In genomic region chr16:94572422-94572821, GRCm38 (mm10) we compare ENCODE assay signal across 9 mouse cellular contexts. TPM values are rescaled to one million over a fixed set of nuclear protein-coding genes. Genes with fewer than 3 reads are reported as not detected.
A peak's percentile ranks its signal among the peaks of the same experiment; 100 is the strongest.
DNase-seq lines count a peak whose midpoint lies in the region; ATAC-seq and TF ChIP-seq lines count a peak whose summit lies in the region.
"Had no signal": no experiment of that assay in that cellular context is flagged by ENCODE, and none has a peak within 500 bp of the region (broad histone marks: within the 10 kb centered on the region; RNA-seq: fewer than 3 reads in every experiment).

No protein-coding gene starts in this region.

- no peak for DNase-seq in liver, embryonic 11.5 days (ENCODE audit: low spot score)
- no peak for DNase-seq in liver
- DNase-seq in layer of hippocampus, adult 11-12 months (ENCODE audit: low spot score) = no peak
- DNase-seq in cerebellum, adult 9-11 months = no peak
- no peak for DNase-seq in layer of hippocampus, adult 18-20 months (ENCODE audit: low spot score in 2 of 2)

- H3K27me3 ChIP-seq in liver, embryonic 11.5 days (replicated peaks; ENCODE audit: control insufficient read depth, insufficient read depth, low read length) = no peaks in the 10 kb centered on the region
- H3K27me3 ChIP-seq in intestine, postnatal 0 days (replicated peaks; ENCODE audit: control insufficient read depth, insufficient read depth, low read length) = no peaks in the 10 kb centered on the region
- no peaks in the 10 kb centered on the region for H3K27me3 ChIP-seq in neural tube, embryonic 13.5 days

- TF ChIP-seq CTCF in embryonic fibroblast, embryonic 13.5 days (IDR thresholded peaks at IDR 0.05; ENCODE audit: borderline replicate concordance, insufficient read depth, low read length) = no peak
- no peak for TF ChIP-seq CTCF in intestine, postnatal 0 days (IDR thresholded peaks at IDR 0.05; ENCODE audit: low read depth)

- 46% methylated on average over 2 of the region's 2 CpGs for WGBS in liver, embryonic 11.5 days
- 17% methylated on average over 2 of the region's 2 CpGs for WGBS in intestine, postnatal 0 days
- 49% methylated on average over 2 of the region's 2 CpGs for WGBS in neural tube, embryonic 13.5 days

- peaks cover 39% of the 10 kb centered on the region for H3K4me1 ChIP-seq in liver, embryonic 11.5 days (replicated peaks; ENCODE audit: control insufficient read depth, insufficient read depth, low read length)
- peaks cover 19% of the 10 kb centered on the region for H3K4me1 ChIP-seq in embryonic fibroblast, embryonic 13.5 days (ENCODE audit: control insufficient read depth, insufficient read depth, low read length)
- H3K4me1 ChIP-seq in intestine, postnatal 0 days (replicated peaks; ENCODE audit: control insufficient read depth, insufficient read depth, low read length) = peaks cover 16% of the 10 kb centered on the region; the same call in 1 of the 2 replicates
- peaks cover 65% of the 10 kb centered on the region for H3K4me1 ChIP-seq in neural tube, embryonic 13.5 days (replicated peaks)

- H3K4me3 ChIP-seq in liver, embryonic 11.5 days (ENCODE audit: low read depth, low read length) = peak overlapping the region; percentile 13; the same call in 1 of the 2 replicates
- H3K4me3 ChIP-seq in embryonic fibroblast, embryonic 13.5 days (ENCODE audit: insufficient read depth, low read length) = 0 out of 2 replicates have a peak overlapping the region, but pooled peaks have one; percentile 35
- 0 out of 2 replicates have a peak overlapping the region, but pooled peaks have one; percentile 4 for H3K4me3 ChIP-seq in intestine, postnatal 0 days (ENCODE audit: low read depth, low read length)
- peak overlapping the region; percentile 20 for H3K4me3 ChIP-seq in neural tube, embryonic 13.5 days

- H3K4me2 ChIP-seq in liver, embryonic 11.5 days = peak overlapping the region; percentile 45
- H3K4me2 ChIP-seq in intestine, postnatal 0 days (replicated peaks; ENCODE audit: low read depth) = peak overlapping the region; percentile 74
- H3K4me2 ChIP-seq in neural tube, embryonic 13.5 days = peak overlapping the region; percentile 43

- no peaks in the 10 kb centered on the region for H3K9me3 ChIP-seq in liver, embryonic 11.5 days (ENCODE audit: control insufficient read depth, low read length)
- H3K9me3 ChIP-seq in intestine, postnatal 0 days (ENCODE audit: control insufficient read depth) = no peaks in the 10 kb centered on the region
- H3K9me3 ChIP-seq in neural tube, embryonic 13.5 days = no peaks in the 10 kb centered on the region

- TF ChIP-seq POLR2A in embryonic fibroblast, embryonic 13.5 days (IDR thresholded peaks at IDR 0.05; ENCODE audit: low read depth, low read length) = no peak

- H3K36me3 ChIP-seq in liver, embryonic 11.5 days (ENCODE audit: control insufficient read depth, insufficient read depth, low read length) = no peaks in the 10 kb centered on the region
- no peaks in the 10 kb centered on the region for H3K36me3 ChIP-seq in intestine, postnatal 0 days (ENCODE audit: control insufficient read depth, insufficient read depth)
- no peaks in the 10 kb centered on the region for H3K36me3 ChIP-seq in neural tube, embryonic 13.5 days

- no peak overlapping the region for H3K9ac ChIP-seq in liver, embryonic 11.5 days (ENCODE audit: low read depth, low read length)
- no peak overlapping the region for H3K9ac ChIP-seq in intestine, postnatal 0 days (ENCODE audit: low read depth, low read length)
- peak overlapping the region; percentile 31 for H3K9ac ChIP-seq in neural tube, embryonic 13.5 days

- ATAC-seq in liver, embryonic 11.5 days (replicated peaks; ENCODE audit: low FRiP score) = no peak
- ATAC-seq in intestine, postnatal 0 days = no peak
- ATAC-seq in neural tube, embryonic 13.5 days (ENCODE audit: low read depth) = no peak

- no peak overlapping the region for H3K27ac ChIP-seq in liver, embryonic 11.5 days (ENCODE audit: low read depth, low read length)
- 0 out of 2 replicates have a peak overlapping the region, but pooled peaks have one; percentile 6 for H3K27ac ChIP-seq in embryonic fibroblast, embryonic 13.5 days (ENCODE audit: insufficient read depth, low read length)
- peak overlapping the region; percentile 55 for H3K27ac ChIP-seq in intestine, postnatal 0 days (ENCODE audit: low read depth, low read length)
- no peak overlapping the region for H3K27ac ChIP-seq in neural tube, embryonic 13.5 days (replicated peaks)
- H3K27ac ChIP-seq: left cerebral cortex, adult 2 months had no signal

RNA-seq across cellular contexts. Expression of gene Dyrk1a, which starts 2.6 kb away (rescaled TPM):
- polyA plus RNA-seq in liver, embryonic 11.5 days (2014; fragmentation: Nextera tagmentation; extraction: Ambion mirVana) = 9.0 TPM in 2 replicates
- 46.2 and 50.5 TPM in 2 replicates for polyA plus RNA-seq in embryonic fibroblast, embryonic 13.5 days (2011; ENCODE audit: insufficient read length, low read depth, missing spikeins)
- 8.0 and 8.3 TPM in 2 replicates for polyA plus RNA-seq in intestine, postnatal 0 days (2015; fragmentation: Nextera tagmentation; extraction: Ambion mirVana)
- polyA plus RNA-seq in neural tube, embryonic 13.5 days (2015; fragmentation: Nextera tagmentation; extraction: Ambion mirVana) = 9.5 and 10.3 TPM in 2 replicates
- 10 to 100 TPM; 86.6 to 93.2 TPM for total RNA-seq in layer of hippocampus, adult 18-20 months (2021)

RNA-seq across cellular contexts. Expression of gene Vps26c, which starts 45.8 kb away (rescaled TPM):
- polyA plus RNA-seq in liver, embryonic 11.5 days (2014; fragmentation: Nextera tagmentation; extraction: Ambion mirVana) = 37.3 and 39.3 TPM in 2 replicates
- polyA plus RNA-seq in embryonic fibroblast, embryonic 13.5 days (2011; ENCODE audit: insufficient read length, low read depth, missing spikeins) = 46.2 and 59.6 TPM in 2 replicates
- 36.6 and 46.7 TPM in 2 replicates for polyA plus RNA-seq in intestine, postnatal 0 days (2015; fragmentation: Nextera tagmentation; extraction: Ambion mirVana)
- polyA plus RNA-seq in neural tube, embryonic 13.5 days (2015; fragmentation: Nextera tagmentation; extraction: Ambion mirVana) = 74.6 and 82.4 TPM in 2 replicates
- total RNA-seq in layer of hippocampus, adult 18-20 months (2021) = 10 to 100 TPM; 34.7 to 37.9 TPM

Comparison
In these comparisons a context has a peak if more than half of its experiments do, and no peak if none do; other contexts are left out.
1. H3K27ac ChIP-seq: peak in embryonic fibroblast, embryonic 13.5 days (single experiment) and intestine, postnatal 0 days (single experiment); none in liver, embryonic 11.5 days (single experiment) and neural tube, embryonic 13.5 days (single experiment).
2. Peak in every context shown above with its lines, with median percentiles within 50 percentile points of each other: H3K4me2 ChIP-seq and H3K4me3 ChIP-seq.